Mouse (Mus musculus): Measurements from ENCODE around the gene Prrg1.

DNA sequence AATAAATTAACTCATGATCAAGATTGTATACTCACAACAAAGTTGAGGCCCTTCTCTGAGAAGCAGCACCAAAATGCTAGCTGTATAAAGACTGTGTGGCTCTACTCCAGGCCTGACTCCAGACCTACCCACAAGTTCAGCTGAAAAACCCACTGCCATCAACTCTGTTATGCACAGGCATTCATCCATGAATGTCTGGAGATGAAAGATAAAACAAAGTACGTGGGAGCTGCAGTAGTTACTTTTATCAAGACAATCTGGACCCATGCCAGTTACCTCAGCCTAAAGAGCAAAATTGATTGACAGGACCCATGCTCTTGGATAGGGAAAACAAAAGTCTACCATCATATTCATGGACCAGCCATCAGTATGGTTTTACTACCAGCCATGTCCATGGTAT is 31.0 kb downstream of the Prrg1 start:
- TF ChIP-seq CTCF (IDR thresholded peaks at IDR 0.05; ENCODE audit: borderline replicate concordance, control insufficient read depth, extremely low read depth, insufficient read depth, low read length, poor library complexity), result no peak
- no peak for TF ChIP-seq POLR2A (IDR thresholded peaks at IDR 0.05; ENCODE audit: control insufficient read depth, extremely low read depth, insufficient read depth, low read length, poor library complexity)

Data from thymus, adult 2 months (tissue).